Mouse (Mus musculus) brain, adult 2 months (tissue): ENCODE data around the gene Mga.

ENCODE experiments used
- DNase-seq: peaks from one replicate; pipeline ENCODE4 v3.0.0; 2011; ENCODE audit warnings: low read depth, low spot score

Gene Mga

DNA sequence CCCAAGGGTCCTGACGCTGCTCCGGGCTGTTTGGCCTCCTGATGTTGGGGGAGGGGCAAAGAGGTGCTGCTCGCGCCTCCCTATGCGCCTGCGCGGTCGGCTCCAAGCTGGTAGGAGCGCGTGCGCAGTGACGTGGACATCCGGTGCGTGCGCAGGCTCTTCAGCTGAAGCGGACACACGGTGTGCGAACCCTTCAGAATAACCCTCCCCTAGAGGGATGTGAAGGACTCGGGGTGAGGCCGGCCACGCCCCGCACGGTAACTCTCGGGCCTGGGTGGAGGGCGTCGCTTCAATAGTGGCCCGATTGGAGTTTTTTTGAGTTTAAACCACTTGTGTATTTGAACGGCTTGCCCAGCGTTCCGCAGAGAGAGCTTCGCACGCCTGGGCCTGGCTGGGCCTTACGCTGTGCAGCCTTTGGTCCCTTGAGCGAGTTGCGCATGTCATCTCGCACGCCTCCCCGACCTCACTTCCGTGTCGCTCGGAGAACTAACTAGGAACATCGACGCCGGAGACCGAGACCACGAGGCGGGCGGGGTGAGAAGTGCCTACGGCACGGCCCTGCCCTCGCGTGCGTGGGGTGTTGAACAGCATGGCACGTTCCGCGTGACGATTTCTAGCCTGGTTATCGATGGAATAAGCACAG is at the start of gene Mga:
Mga (plus strand) TSS at position 139 of the 643 bp plus-strand sequence.
- peak; percentile 96 for DNase-seq

DNA sequence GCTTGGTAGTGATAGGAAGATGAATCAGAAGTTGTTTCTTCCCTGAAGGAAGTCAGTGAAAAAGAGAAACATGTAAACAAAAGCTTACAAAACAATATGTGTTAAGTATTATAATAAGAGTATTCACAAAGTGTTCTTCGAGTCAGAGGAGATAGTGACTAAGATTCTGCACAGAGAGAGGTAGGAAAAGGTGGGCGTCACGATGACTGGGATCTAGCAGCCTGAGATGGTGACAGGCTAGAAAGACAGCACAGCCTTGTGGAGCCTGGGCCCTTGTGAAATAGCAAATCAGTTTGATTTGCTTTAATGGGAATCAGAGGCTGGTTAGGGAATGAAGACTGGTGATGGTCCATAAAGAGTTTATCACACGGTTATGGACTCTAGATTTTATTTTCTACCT is 43.2 kb upstream of the Mga start:
- DNase-seq: peak; percentile 72

DNA sequence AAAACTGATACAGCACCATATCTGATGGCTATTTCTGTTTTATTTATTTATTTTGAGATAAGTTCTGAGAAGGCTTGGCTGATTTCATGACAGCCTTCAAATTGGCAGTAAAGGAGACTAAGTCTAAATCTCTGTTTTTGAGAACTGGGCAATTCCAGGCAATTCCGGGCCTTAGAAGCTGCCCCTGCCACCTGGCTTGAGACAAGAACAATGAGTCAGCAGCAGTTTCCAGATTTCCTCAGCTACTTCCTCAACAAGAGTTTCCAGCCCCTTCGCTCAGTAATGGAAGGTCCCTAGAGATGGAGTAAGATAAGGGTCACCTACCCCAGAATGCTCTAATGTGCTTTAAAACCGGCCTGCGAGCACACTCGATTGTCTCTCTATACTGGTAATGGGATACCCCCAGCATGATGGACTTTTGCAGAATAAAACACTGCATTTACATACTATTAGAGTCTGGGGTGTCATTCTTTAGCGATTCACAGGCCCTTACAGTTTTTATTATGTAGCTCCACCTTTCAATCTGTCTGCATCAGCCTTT is 41.6 kb upstream of the Mga start:
- DNase-seq: no peak

DNA sequence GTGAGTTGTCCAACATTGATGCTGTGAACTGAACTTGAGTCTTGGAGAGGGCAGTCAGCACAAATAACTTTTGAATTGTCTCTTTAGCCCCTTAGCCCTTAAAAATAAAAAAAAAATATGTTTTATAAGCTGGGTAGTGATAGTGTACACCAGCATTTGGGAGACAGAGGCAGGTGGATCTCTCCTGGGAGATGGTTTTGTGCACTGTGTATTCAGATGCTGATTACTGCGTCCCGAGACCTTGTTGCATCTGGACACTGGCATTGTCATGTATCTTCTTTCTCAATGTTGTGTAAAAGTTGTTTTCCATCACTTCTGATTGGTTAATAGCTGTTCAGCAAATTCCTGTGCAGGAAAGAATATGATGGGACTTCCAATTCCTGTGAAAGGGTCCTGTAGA is 39.7 kb upstream of the Mga start:
- no peak for DNase-seq

DNA sequence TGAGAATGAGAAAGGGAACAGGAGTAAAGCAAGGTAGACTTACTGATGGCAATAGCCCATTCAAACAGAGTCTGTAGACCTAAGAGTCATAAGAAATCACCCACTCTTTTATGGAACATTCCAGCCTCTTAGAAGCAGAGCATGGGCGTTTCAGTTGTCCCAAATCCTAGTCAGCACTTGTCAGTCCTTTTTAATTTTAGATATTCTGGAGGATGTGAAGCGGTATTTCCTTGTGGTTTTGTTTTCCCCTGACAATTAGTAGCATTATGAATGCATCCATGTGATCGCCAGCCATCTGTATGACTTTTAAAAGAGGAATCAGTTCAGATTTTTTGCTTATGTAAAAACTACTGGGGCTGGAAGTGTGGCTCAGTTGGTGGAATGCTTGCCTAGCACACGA is 32.5 kb upstream of the Mga start:
- peak; percentile 68 for DNase-seq

DNA sequence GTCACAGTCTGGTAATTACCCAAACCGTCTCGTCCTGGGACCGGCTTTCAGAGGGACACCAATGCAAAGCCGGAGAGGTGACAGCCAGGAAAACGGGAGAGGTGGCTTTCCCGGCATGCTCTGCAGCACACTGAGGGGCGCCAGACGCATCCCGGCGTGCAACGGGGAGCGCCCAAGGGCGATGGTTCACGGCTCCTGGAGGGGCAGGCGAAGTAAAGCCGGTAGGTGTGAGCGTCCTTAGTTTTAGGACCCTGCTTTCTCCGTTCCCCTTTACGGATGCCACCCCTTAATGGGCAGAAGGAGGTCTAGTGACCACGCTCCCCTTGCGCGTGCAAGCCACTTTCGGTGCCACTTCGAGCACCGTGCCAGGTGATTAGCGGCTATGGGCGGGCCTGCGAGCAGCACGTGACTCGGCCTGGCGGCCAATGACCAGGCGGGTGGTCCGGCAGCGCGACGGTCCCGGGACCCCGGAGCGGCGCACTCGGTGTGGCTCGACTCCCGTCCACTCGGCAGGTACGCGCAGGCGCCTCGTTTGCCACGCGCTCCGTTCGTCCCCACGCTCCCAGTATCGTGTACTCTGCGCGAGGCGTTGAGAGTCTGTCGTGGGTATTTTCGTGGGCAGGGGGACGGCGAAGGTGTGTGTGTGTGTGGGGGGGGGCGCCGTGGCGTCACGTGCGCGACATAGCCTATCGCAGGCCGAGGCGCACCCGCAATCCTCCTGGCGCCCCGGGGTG is 24.5 kb upstream of the Mga start:
- peak; percentile 93 for DNase-seq

DNA sequence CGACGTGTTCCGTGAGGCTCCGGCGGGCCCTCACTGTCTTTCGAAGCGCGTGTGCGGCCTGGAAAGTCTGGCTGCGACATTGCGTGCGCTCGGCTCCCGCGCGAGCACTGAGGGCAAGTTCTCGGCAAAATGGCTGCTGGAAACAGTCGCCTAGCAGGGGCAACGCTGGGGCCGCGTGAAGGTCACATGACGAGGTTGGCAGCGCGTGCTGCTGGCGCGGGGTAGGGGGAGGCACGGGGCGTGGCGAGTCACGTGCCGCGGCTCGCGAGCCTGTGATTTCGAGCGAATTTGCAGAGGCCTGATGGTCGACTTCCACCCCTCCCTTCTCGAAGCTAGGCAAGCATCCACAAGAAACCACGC is 23.9 kb upstream of the Mga start:
- peak; percentile 97 for DNase-seq

DNA sequence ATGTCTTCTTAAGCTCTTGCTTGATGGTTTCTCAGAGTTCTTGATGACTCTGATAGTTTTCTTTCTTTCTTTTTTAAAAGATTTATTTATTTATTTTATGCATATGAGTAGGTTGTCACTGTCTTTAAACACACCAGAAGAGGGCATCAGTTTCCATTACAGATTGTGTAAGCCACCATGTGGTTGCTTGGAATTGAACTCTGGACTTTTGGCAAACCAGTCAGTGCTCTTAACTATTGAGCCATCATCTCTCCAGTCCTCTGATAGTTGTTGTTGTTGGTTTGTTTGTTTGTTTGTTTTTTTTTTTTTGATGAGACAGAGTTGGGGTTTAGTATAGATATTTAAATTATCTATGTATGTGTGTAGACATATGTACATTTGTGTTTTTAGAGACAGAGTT is 21.0 kb upstream of the Mga start:
- DNase-seq: no peak

DNA sequence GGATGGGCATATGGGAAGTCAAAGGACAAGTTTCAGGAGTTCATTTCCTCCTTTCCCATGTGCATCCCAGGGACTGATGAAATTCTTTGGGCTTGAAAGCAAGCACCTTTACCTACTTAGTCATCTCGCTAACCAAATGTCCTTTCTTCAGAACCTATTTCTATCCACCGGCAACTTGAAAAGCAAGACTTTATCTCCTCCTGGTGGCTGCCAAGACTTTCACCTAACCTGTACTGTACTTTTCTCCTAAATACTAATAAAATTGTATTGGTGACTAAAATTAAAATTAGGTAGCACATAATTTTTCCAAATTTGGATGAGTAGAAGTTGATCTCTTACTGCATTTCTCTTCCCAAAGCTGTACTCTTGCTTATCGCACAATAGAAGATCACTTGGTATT is 9.8 kb upstream of the Mga start:
- no peak for DNase-seq

DNA sequence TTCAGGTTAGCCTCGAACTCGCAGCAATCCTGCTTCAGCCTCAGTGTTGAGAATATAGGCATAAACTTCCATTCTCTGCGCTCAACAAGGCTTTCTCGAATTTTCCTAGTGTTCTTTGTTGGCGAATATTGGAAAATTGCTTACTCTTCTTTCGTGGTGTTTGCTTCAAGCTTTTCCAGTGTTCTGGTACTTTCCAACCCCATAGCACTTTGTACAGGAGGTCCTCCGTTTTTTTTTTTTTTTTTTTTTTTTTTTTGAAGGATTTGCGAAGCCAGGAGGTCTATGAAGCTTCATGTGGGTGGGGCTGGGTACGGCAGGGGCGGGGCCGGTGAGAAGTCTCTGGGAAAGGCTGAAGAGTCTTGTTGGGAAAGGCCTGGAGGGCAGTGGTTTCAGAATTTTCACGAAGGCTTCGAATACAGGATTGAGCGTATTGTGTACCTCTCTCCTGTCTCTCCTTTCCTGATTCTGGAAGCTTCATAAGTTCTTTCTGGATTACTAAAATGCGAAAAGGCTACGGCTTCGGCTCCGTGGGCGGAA is 407 bp upstream of the Mga start:
- no peak for DNase-seq

DNA sequence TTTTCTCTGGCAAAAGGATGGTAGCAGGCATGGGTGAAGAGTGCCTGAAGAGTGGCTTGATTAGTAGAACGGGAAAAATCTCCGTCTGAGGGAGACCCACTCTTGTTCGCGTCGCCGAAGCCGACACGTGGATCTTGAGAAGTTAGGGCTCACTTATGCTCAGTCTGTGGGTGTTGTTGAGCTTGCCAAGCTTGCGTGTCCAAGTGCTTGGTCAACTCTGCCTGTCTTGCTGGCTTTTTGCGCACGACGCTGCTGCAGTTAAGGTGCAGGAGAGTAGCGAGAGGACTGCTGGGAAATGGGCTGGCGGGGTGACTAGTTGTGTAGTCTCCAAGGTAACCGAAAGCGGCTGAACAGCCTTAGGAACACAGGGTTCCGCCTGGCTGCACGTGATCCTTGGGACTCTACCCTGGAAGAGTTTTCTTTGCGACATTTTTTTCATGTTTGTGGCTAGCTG is 1.1 kb downstream of the Mga start:
- peak; percentile 84 for DNase-seq

DNA sequence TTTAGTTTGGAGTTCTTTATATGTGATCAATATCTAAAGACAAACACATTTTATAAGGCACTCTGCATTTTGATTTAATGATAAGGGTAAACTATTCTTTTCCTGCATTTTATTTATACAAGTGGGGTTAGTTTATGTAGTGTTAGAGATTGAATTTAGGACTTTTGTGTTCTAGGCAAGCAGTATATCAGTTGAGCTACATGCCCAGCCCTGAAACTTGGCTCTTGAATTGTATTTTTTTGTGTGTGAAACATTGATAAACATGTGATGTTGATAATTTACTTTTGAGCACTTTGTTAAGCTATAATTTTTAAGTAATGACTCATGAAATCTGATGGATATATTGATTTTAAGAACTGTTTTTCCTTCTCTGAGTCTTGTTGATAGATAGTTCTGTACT is 19.0 kb downstream of the Mga start:
- no peak for DNase-seq

DNA sequence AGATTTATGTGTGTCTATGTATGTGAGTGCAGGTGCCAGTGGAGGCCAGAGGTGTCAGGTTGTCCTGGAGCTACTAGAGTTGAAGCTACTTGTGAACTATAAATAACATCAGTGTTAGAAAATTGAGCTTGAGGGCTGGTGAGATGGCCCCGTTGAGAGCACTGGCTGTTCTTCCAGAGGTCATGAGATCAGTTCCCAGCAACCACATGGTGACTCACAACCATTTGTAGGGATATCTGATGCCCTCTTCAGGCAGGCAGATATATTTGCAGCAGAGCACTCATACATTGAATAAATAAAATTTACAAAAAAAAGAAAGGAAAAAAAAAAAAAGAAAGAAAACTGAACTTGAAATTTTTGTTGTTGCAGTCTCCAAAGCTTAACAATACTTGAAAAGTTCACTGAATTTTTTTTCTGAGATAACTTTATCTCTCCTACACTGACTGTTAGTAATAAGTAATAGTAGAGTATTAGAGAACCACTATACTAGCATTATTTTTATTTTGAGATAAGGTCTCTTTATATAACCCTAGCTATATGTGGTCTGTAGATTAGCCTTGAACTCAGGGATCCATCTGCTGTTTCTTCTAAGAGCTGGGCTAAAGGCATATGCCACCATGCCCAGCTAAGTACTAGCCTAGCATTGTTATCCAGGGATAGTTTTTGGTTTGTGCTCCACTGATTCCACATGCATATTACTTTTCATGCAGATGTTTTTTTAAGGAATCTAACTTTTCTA is 20.8 kb downstream of the Mga start:
- DNase-seq: no peak

DNA sequence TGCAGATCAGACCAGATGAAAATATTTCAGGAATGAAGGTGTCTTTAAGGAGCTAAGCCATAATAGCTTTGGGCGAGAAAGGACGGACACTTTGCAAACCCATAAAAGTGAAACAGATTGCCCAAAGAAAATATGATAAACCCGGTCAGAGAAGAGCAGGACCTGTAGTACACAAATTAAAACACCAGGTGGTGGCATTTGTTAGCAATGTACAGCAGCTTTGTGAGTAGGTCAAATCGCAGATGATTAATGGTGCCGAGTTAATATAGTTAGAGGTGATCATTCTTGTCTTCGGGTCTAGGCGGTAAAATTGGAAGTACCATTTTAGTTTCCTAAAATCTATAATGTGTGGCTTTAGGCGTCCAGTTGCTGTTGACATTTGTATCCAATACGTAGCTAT is 73.5 kb downstream of the Mga start:
- DNase-seq: peak; percentile 71

DNA sequence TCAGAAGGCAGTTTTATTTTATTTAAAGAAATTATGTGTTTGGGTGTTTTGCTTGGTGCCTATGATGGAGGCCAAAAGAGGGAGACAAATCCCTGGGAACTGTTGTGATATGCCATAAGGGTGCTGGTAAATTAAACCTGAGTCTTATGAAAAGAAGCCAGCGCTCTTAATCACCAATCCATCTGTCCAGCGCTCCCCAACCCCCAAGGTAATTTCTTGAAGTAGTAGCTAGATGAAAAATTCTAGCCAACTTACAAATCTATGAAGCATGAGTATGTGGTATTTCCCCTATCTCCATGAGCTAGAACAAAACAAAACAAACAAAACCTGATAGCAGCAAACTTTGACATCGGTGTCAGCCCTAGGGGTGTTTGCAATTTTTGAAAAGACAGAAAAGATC is 74.3 kb downstream of the Mga start:
- DNase-seq: peak; percentile 32

DNA sequence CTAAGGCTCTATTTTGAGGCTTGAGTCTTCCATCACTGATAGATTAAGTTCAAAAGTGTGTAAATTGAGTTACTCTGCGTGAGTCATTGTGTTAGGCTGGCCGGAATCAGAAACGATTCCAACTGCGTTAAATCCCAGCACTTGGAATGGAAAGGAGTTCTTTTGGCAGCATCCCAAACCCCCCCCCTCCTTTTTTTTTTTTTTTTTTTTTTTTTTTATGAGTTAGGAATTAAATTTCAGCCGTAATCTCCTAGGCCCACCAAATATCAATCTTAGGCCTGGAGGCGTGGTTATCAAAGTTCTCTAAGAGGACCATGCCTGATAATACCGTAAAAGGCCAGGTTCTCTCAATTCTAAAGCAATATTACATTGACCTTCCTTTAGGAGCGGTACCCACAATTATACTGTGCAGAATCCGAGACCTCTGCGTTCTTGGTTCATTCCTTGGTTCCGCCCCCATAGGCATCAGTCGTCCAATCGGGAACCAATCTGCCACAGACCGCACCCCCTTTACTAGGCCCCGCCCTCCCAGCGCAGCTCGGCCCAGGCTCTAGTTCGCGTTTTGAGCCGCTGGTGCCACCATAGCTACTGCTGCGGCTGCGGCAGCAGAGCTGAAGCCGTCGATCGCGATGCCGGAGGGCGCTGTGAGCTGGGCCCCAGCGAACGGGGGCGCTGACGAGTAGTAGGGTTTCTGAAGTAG is 75.0 kb downstream of the Mga start:
- peak; percentile 99 for DNase-seq

DNA sequence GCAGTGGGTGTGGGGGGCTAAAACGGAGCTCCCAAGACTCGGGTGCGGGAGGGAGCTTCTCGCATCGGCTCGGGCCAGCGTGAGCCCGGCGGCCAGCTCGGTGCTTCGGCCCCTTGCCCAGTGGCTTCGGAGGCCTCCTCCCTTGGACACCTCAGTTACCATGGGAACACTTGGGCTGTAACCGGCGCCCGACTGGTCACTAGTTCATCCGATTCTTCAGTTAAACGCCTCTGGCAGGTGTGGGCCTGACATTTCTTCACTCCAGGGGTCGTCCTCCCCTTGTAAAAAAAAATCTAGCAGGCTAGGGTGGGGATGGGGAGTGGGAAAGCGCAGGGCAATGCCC is 75.5 kb downstream of the Mga start, which contains the start of gene Mapkbp1:
Mapkbp1 (plus strand) TSS at position 163 of the 343 bp plus-strand sequence.
- no peak for DNase-seq

DNA sequence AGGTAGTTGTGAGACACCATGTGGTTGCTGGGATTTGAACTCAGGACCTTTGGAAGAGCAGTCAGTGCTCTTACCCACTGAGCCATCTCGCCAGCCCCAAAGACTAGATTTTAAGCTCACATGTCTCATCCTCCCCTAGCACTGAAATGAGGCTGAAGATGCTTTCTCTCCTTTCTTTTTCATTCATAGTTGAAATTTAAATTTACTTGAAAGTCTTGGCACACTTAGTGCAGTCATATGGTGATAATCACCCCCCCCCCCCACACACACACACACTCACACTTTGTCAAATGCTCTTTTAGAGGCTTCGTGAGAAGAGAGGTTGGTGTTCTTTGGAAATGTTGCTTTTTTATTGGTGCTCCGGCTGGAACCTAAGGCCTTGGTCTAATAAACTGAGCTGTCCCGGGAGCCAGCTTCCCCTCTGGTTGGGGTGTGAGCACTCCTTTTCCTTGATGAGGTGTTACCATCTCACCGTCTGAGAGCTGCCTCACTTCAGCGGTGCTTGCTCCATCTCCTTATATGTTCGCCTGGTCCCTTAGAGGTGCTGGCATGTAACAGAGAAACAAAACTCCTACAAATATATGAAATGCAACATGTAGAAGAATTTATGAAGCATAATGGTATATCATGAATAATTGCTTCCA is 83.4 kb downstream of the Mga start:
- DNase-seq: peak; percentile 41

DNA sequence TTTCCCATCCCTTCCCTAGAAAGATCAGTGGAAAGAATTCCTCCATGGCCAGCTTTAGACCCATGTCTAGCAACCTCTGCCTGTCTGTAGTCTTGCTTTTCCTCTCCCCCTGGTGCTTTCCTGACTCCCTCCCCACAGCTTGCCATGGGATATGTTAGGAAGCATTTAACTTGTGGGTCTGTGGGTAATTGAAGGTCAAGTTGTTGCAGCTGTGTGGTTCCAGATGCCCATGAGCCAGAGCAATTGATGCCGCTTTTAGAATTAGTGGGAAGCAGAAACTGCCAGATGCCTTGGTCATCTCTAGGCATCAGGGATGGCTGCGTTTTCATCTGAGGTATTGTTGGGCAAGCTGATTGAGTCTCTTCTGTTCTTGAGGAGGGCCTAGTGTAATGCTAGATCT is 84.6 kb downstream of the Mga start:
- DNase-seq: no peak

DNA sequence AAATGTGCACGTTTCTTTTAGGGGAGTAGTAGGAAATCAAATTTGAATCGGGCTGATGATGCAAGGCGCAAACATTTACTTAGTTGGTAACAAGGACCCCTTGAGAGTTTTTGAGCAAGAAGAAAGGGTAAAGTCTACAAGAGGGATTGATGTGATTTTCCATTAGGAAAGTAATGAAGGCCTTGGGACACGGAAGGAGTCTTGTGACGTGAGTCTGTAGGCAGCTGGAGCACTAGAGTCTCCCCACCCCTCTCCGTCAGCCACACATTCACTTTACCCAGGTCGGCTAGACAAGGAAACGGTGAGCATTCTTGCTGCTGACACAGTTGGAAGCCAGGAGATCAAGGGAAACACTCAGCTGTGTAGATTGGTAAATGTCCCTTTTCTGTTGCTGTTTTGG is 88.8 kb downstream of the Mga start:
- no peak for DNase-seq

DNA sequence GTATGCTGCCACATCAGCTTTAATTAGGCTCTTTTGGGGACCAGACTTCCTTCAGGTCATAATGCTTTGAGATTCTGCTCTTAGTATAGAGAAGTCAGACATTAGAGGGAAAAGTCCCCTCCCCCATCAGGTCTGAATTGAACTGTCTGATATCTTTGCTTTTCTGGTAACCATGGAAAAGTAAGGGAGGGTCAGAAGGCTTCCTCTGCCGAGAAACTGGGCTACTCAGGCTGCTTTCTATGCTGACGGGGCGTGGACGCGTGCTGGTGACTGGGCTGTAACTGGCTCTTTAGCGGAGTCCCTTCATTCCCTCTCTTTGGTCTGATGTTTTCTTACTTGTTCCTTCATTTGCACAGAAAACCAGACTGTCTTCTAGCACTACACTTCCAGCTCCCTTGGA is 89.3 kb downstream of the Mga start:
- no peak for DNase-seq
